Mouse (Mus musculus) heart, postnatal 36 days (tissue): ENCODE measurements at regions not wholly inside any gene's neighbourhood (a gene's known extent, or its start where the extent isn't known, plus 50 kb on each side); places are given as distances from the start of the nearest gene placed in this dataset.
A peak's percentile ranks its signal among the peaks of the same experiment; 100 is the strongest.

Source experiments
- DNase-seq, 2 experiments: peaks; one replicate each; pipeline ENCODE4 v3.0.0; 2021 to 2022
- intact Hi-C: fragments of 180-260 bp; cut with DNase I; formaldehyde crosslinking; loops from one replicate; pipeline ENCODE4 v1.15.1; 2025

- intact Hi-C loops: no loop called here
These were observed 163.2 kb upstream of the Gulp1 start for GRCm38 (mm10) chr1:44388091-44388490.

GRCm38 (mm10) chr1:44392141-44392540 lies 159.2 kb upstream of the Gulp1 start:
- intact Hi-C loops: no loop called here
- no peak for DNase-seq

More at GRCm38 (mm10) chr1:44388091-44388490, 163.2 kb upstream of the Gulp1 start:
- DNase-seq: no peak

- intact Hi-C loops: no loop called here
These were observed 155.8 kb upstream of the Gulp1 start for GRCm38 (mm10) chr1:44395538-44395937.

GRCm38 (mm10) chr1:44398066-44398465 lies 153.2 kb upstream of the Gulp1 start:
- DNase-seq: no peak
- intact Hi-C loops: no loop called here

More at GRCm38 (mm10) chr1:44395538-44395937, 155.8 kb upstream of the Gulp1 start:
- DNase-seq: no peak

- DNase-seq: peak in 1 of 2 experiments; percentile 5
- intact Hi-C loops: no loop called here
These were observed 113.5 kb upstream of the Gulp1 start for GRCm38 (mm10) chr1:44437822-44438221.
